Mouse (Mus musculus): ENCODE results near the gene 6430571L13Rik. TPM values are rescaled to one million over a fixed set of nuclear protein-coding genes. Genes with fewer than 3 reads are reported as not detected.

6430571L13Rik gene
- polyA plus RNA-seq, 1 experiment from 2014 or later = 0.28 TPM

GRCm38 (mm10) chr9:107344027-107344426 is 3.6 kb downstream of the 6430571L13Rik start:
- H3K9ac ChIP-seq = no peak overlapping the region
- H3K9me3 ChIP-seq = no peaks in the 10 kb centered on the region
- no peaks in the 10 kb centered on the region for H3K27me3 ChIP-seq (replicated peaks)
- 0 out of 2 replicates have a peak, but pooled peaks cover 10% of the 10 kb centered on the region for H3K4me1 ChIP-seq (replicated peaks)
- H3K36me3 ChIP-seq = no peaks in the 10 kb centered on the region
- H3K4me2 ChIP-seq (replicated peaks) = no peak overlapping the region
- no peak overlapping the region for H3K27ac ChIP-seq
- 74% methylated on average over 6 of the region's 6 CpGs for whole genome bisulfite sequencing
- ATAC-seq = no peak
- H3K4me3 ChIP-seq (replicated peaks) = no peak overlapping the region

GRCm38 (mm10) chr9:107346081-107346480 is 5.7 kb downstream of the 6430571L13Rik start:
- no peaks in the 10 kb centered on the region for H3K36me3 ChIP-seq
- 0 out of 2 replicates have a peak, but pooled peaks cover under 1% of the 10 kb centered on the region for H3K4me1 ChIP-seq (replicated peaks)
- H3K27me3 ChIP-seq (replicated peaks) = 0 out of 2 replicates have a peak, but pooled peaks cover 2% of the 10 kb centered on the region
- WGBS = 85% methylated on average over 8 of the region's 8 CpGs
- no peak overlapping the region for H3K9ac ChIP-seq
- no peak overlapping the region for H3K4me2 ChIP-seq (replicated peaks)
- H3K4me3 ChIP-seq (replicated peaks) = no peak overlapping the region
- no peaks in the 10 kb centered on the region for H3K9me3 ChIP-seq
- no peak for ATAC-seq
- no peak overlapping the region for H3K27ac ChIP-seq

GRCm38 (mm10) chr9:107347586-107348183 is 7.3 kb downstream of the 6430571L13Rik start:
- Histone ChIP-seq H3K9me3 (no peaks in the 10 kb centered on the region), H3K4me1 (replicated peaks) (no peaks in the 10 kb centered on the region), H3K9ac (no peak overlapping the region), H3K27ac (no peak overlapping the region), H3K4me3 (replicated peaks) (no peak overlapping the region), H3K36me3 (no peaks in the 10 kb centered on the region), H3K27me3 (replicated peaks) (0 out of 2 replicates have a peak, but pooled peaks cover 2% of the 10 kb centered on the region), H3K4me2 (replicated peaks) (no peak overlapping the region)
- WGBS = 74% methylated on average over 9 of the region's 9 CpGs
- no peak for ATAC-seq

GRCm38 (mm10) chr9:107349321-107349720 is 8.9 kb downstream of the 6430571L13Rik start:
- Histone ChIP-seq H3K4me3 (replicated peaks) (no peak overlapping the region), H3K27ac (no peak overlapping the region), H3K4me2 (replicated peaks) (no peak overlapping the region), H3K4me1 (replicated peaks) (no peaks in the 10 kb centered on the region), H3K36me3 (no peaks in the 10 kb centered on the region), H3K27me3 (replicated peaks) (0 out of 2 replicates have a peak, but pooled peaks cover 2% of the 10 kb centered on the region), H3K9me3 (no peaks in the 10 kb centered on the region), H3K9ac (no peak overlapping the region)
- no peak for ATAC-seq
- WGBS = 44% methylated on average over 7 of the region's 7 CpGs

GRCm38 (mm10) chr9:107354826-107355225 is 14.4 kb downstream of the 6430571L13Rik start:
- Histone ChIP-seq H3K9me3 (no peaks in the 10 kb centered on the region), H3K27me3 (replicated peaks) (peaks cover 2% of the 10 kb centered on the region; the same call in 1 of the 2 replicates), H3K4me3 (replicated peaks) (no peak overlapping the region), H3K27ac (no peak overlapping the region), H3K4me1 (replicated peaks) (no peaks in the 10 kb centered on the region), H3K36me3 (no peaks in the 10 kb centered on the region), H3K9ac (no peak overlapping the region), H3K4me2 (replicated peaks) (no peak overlapping the region)
- 56% methylated on average over 1 of the region's 1 CpGs for WGBS
- no peak for ATAC-seq

GRCm38 (mm10) chr9:107355870-107356765 is 15.7 kb downstream of the 6430571L13Rik start:
- no peaks in the 10 kb centered on the region for H3K9me3 ChIP-seq
- 50% methylated on average over 7 of the region's 7 CpGs for WGBS
- H3K4me1 ChIP-seq (replicated peaks) = no peaks in the 10 kb centered on the region
- no peak overlapping the region for H3K27ac ChIP-seq
- ATAC-seq = peak; percentile 45; the same call in 1 of the 2 replicates
- no peak overlapping the region for H3K9ac ChIP-seq
- no peak overlapping the region for H3K4me2 ChIP-seq (replicated peaks)
- no peak overlapping the region for H3K4me3 ChIP-seq (replicated peaks)
- no peaks in the 10 kb centered on the region; the same call in 1 of the 2 replicates for H3K27me3 ChIP-seq (replicated peaks)
- H3K36me3 ChIP-seq = no peaks in the 10 kb centered on the region

GRCm38 (mm10) chr9:107357651-107358050 is 17.2 kb downstream of the 6430571L13Rik start:
- WGBS = 21% methylated on average over 5 of the region's 5 CpGs
- Histone ChIP-seq H3K4me3 (replicated peaks) (no peak overlapping the region), H3K4me2 (replicated peaks) (no peak overlapping the region), H3K27ac (no peak overlapping the region), H3K27me3 (replicated peaks) (peaks cover 3% of the 10 kb centered on the region; the same call in 1 of the 2 replicates), H3K4me1 (replicated peaks) (no peaks in the 10 kb centered on the region), H3K9ac (no peak overlapping the region), H3K36me3 (no peaks in the 10 kb centered on the region), H3K9me3 (no peaks in the 10 kb centered on the region)
- no peak for ATAC-seq

GRCm38 (mm10) chr9:107360989-107361388 is 20.6 kb downstream of the 6430571L13Rik start:
- H3K36me3 ChIP-seq = no peaks in the 10 kb centered on the region
- H3K27me3 ChIP-seq (replicated peaks) = 0 out of 2 replicates have a peak, but pooled peaks cover 8% of the 10 kb centered on the region
- ATAC-seq = no peak
- WGBS = 20% methylated on average over 3 of the region's 3 CpGs
- H3K4me1 ChIP-seq (replicated peaks) = no peaks in the 10 kb centered on the region
- H3K9ac ChIP-seq = no peak overlapping the region
- no peak overlapping the region for H3K4me3 ChIP-seq (replicated peaks)
- H3K4me2 ChIP-seq (replicated peaks) = no peak overlapping the region
- H3K27ac ChIP-seq = no peak overlapping the region
- H3K9me3 ChIP-seq = no peaks in the 10 kb centered on the region

GRCm38 (mm10) chr9:107366644-107367043 is 26.2 kb downstream of the 6430571L13Rik start:
- Histone ChIP-seq H3K9ac (no peak overlapping the region), H3K4me2 (replicated peaks) (no peak overlapping the region), H3K4me3 (replicated peaks) (no peak overlapping the region), H3K27ac (no peak overlapping the region), H3K9me3 (no peaks in the 10 kb centered on the region), H3K27me3 (replicated peaks) (0 out of 2 replicates have a peak, but pooled peaks cover 12% of the 10 kb centered on the region), H3K36me3 (no peaks in the 10 kb centered on the region), H3K4me1 (replicated peaks) (no peaks in the 10 kb centered on the region)
- no peak; the same call in 1 of the 2 replicates for ATAC-seq
- WGBS = 4% methylated on average over 3 of the region's 3 CpGs

GRCm38 (mm10) chr9:107368302-107368701 is 27.9 kb downstream of the 6430571L13Rik start:
- WGBS = 63% methylated on average over 1 of the region's 1 CpGs
- Histone ChIP-seq H3K27me3 (replicated peaks) (0 out of 2 replicates have a peak, but pooled peaks cover 8% of the 10 kb centered on the region), H3K4me3 (replicated peaks) (no peak overlapping the region), H3K27ac (no peak overlapping the region), H3K9me3 (no peaks in the 10 kb centered on the region), H3K4me2 (replicated peaks) (no peak overlapping the region), H3K9ac (no peak overlapping the region), H3K4me1 (replicated peaks) (no peaks in the 10 kb centered on the region), H3K36me3 (no peaks in the 10 kb centered on the region)
- ATAC-seq = no peak

GRCm38 (mm10) chr9:107369270-107370105 is 29.1 kb downstream of the 6430571L13Rik start:
- 35% methylated on average over 10 of the region's 10 CpGs for WGBS
- H3K4me2 ChIP-seq (replicated peaks) = no peak overlapping the region
- no peaks in the 10 kb centered on the region for H3K9me3 ChIP-seq
- H3K9ac ChIP-seq = no peak overlapping the region
- H3K27me3 ChIP-seq (replicated peaks) = 0 out of 2 replicates have a peak, but pooled peaks cover 8% of the 10 kb centered on the region
- no peak overlapping the region for H3K4me3 ChIP-seq (replicated peaks)
- no peak overlapping the region for H3K27ac ChIP-seq
- no peaks in the 10 kb centered on the region for H3K4me1 ChIP-seq (replicated peaks)
- no peaks in the 10 kb centered on the region for H3K36me3 ChIP-seq
- peak; percentile 83; the same call in 1 of the 2 replicates for ATAC-seq

GRCm38 (mm10) chr9:107370106-107370463 is 29.7 kb downstream of the 6430571L13Rik start:
- H3K36me3 ChIP-seq = no peaks in the 10 kb centered on the region
- no peak for ATAC-seq
- 0 out of 2 replicates have a peak, but pooled peaks cover 6% of the 10 kb centered on the region for H3K27me3 ChIP-seq (replicated peaks)
- no peak overlapping the region for H3K27ac ChIP-seq
- no peaks in the 10 kb centered on the region for H3K4me1 ChIP-seq (replicated peaks)
- H3K9me3 ChIP-seq = no peaks in the 10 kb centered on the region
- 18% methylated on average over 4 of the region's 4 CpGs for WGBS
- no peak overlapping the region for H3K9ac ChIP-seq
- H3K4me3 ChIP-seq (replicated peaks) = no peak overlapping the region
- H3K4me2 ChIP-seq (replicated peaks) = no peak overlapping the region

Measured in intestine, embryonic 15.5 days (tissue).